Mouse (Mus musculus) liver, embryonic 16.5 days (tissue): ENCODE data around the gene Lnx1. TPM values are rescaled to one million over a fixed set of nuclear protein-coding genes. Genes with fewer than 3 reads are reported as not detected.

Source experiments
- ATAC-seq: fragments of 200-750 bp; cut with Nextera tagmentation; 2 replicates; pipeline ENCODE4 v1.8.0; 2017; ENCODE audit warnings: low read depth, mild to moderate bottlenecking, moderate number of reproducible peaks, moderate library complexity
- H3K27ac ChIP-seq: fragments of 300-500 bp; sonication (generic); 2 replicates; pipeline ENCODE4 v1.5.1; 2014; ENCODE audit warnings: mild to moderate bottlenecking, low read length
- H3K27me3 ChIP-seq: fragments of 300-500 bp; sonication (generic); 2 replicates; pipeline ENCODE4 v1.6.1; 2014; ENCODE audit warnings: low read depth, low read length, mixed read lengths; ENCODE audit not compliant: control insufficient read depth, insufficient read depth
- H3K36me3 ChIP-seq: fragments of 300-500 bp; sonication (generic); 2 replicates; pipeline ENCODE4 v1.6.1; 2014; ENCODE audit warnings: mild to moderate bottlenecking; ENCODE audit not compliant: control insufficient read depth, insufficient read depth
- H3K4me1 ChIP-seq: fragments of 300-500 bp; sonication (generic); 2 replicates; pipeline ENCODE4 v1.6.1; 2014; ENCODE audit warnings: low read depth, low read length, mixed read lengths; ENCODE audit not compliant: control insufficient read depth
- H3K4me2 ChIP-seq: fragments of 300-500 bp; sonication (generic); 2 replicates; pipeline ENCODE4 v1.6.1; 2014; ENCODE audit warnings: low read depth, low read length, mixed read lengths
- H3K4me3 ChIP-seq: fragments of 300-500 bp; sonication (generic); 2 replicates; pipeline ENCODE4 v1.5.1; 2014; ENCODE audit warnings: low read depth, mild to moderate bottlenecking, low read length
- H3K9ac ChIP-seq: fragments of 300-500 bp; sonication (generic); 2 replicates; pipeline ENCODE4 v1.6.1; 2014; ENCODE audit warnings: low read depth, low read length
- H3K9me3 ChIP-seq: fragments of 300-500 bp; sonication (generic); replicated peaks from 2 replicates; pipeline ENCODE4 v1.6.1; 2016; ENCODE audit warnings: low read length; ENCODE audit not compliant: control insufficient read depth
- WGBS: fragments of 180-500 bp; shearing (Covaris S2); extraction: QIAGEN DNeasy Blood & Tissue Kit; methylation state at CpG from one replicate; pipeline ENCODE4 v1.1.7; 2014; ENCODE audit not compliant: insufficient replicate concordance; 5-methylcytosine and 5-hydroxymethylcytosine counted together
- polyA plus RNA-seq: library from polyadenylated mRNA; unstranded; fragments of >200 nt; fragmentation: Nextera tagmentation; extraction: Ambion mirVana; gene quantifications from 2 replicates; pipeline ENCODE4 v1.2.1, GENCODE M21; 2015

Gene Lnx1
- polyA plus RNA-seq, 1 experiment from 2014 or later = 0.11 TPM

- Histone ChIP-seq H3K9me3 (no peaks in the 10 kb centered on the region), H3K36me3 (no peaks in the 10 kb centered on the region), H3K4me1 (no peaks in the 10 kb centered on the region), H3K4me3 (no peak overlapping the region), H3K9ac (no peak overlapping the region), H3K27ac (no peak overlapping the region), H3K4me2 (no peak overlapping the region), H3K27me3 (no peaks in the 10 kb centered on the region)
- ATAC-seq = no peak
- 28% methylated on average over 6 of the region's 6 CpGs for WGBS
Observed at GRCm38 (mm10) chr5:74729567-74729966, 26.9 kb upstream of the Lnx1 start.

GRCm38 (mm10) chr5:74728186-74728585 lies 25.5 kb upstream of the Lnx1 start:
- Histone ChIP-seq H3K4me1 (no peaks in the 10 kb centered on the region), H3K36me3 (no peaks in the 10 kb centered on the region), H3K4me3 (no peak overlapping the region), H3K27me3 (no peaks in the 10 kb centered on the region), H3K4me2 (no peak overlapping the region), H3K9me3 (no peaks in the 10 kb centered on the region), H3K9ac (no peak overlapping the region), H3K27ac (no peak overlapping the region)
- WGBS = 58% methylated on average over 6 of the region's 6 CpGs
- ATAC-seq = no peak

DNA sequence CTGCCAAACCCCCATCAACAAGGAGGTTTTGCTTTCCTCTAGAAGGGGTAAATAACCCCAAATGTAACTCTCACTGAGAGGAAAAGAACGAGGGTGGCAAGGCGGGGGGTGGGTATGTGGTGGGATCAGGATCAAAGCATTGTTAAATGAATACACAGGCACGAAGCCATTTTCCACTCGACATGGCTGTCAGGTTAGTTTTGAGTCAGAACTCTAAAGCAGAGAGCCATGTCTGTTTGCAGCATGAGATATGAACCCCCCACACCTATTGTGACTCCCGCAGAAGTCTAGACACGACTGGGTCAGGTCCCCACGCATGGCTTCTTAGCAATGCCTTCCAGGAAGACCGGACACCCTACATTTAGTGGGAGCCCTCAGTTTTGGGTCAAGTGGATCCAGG lies 24.6 kb upstream of the Lnx1 start:
- WGBS = 72% methylated on average over 8 of the region's 8 CpGs
- H3K4me2 ChIP-seq = no peak overlapping the region
- no peak for ATAC-seq

GRCm38 (mm10) chr5:74725541-74725940 lies 22.8 kb upstream of the Lnx1 start:
- H3K9me3 ChIP-seq = no peaks in the 10 kb centered on the region
- no peak for ATAC-seq
- H3K4me2 ChIP-seq = no peak overlapping the region
- H3K4me3 ChIP-seq = no peak overlapping the region
- no peaks in the 10 kb centered on the region for H3K4me1 ChIP-seq
- no peak overlapping the region for H3K9ac ChIP-seq
- H3K27ac ChIP-seq = no peak overlapping the region
- 44% methylated on average over 4 of the region's 4 CpGs for WGBS
- no peaks in the 10 kb centered on the region for H3K36me3 ChIP-seq
- H3K27me3 ChIP-seq = no peaks in the 10 kb centered on the region

More for the DNA sequence above, 24.6 kb upstream of the Lnx1 start:
- H3K9ac ChIP-seq = no peak overlapping the region
- no peaks in the 10 kb centered on the region for H3K27me3 ChIP-seq
- no peak overlapping the region for H3K4me3 ChIP-seq
- H3K27ac ChIP-seq = no peak overlapping the region
- H3K4me1 ChIP-seq = no peaks in the 10 kb centered on the region
- H3K36me3 ChIP-seq = no peaks in the 10 kb centered on the region
- no peaks in the 10 kb centered on the region for H3K9me3 ChIP-seq

- H3K4me2 ChIP-seq = no peak overlapping the region
- H3K9ac ChIP-seq = no peak overlapping the region
- WGBS = 49% methylated on average over 3 of the region's 3 CpGs
- no peak for ATAC-seq
- no peaks in the 10 kb centered on the region for H3K36me3 ChIP-seq
- no peak overlapping the region for H3K4me3 ChIP-seq
- H3K27ac ChIP-seq = no peak overlapping the region
- H3K4me1 ChIP-seq = no peaks in the 10 kb centered on the region
- H3K9me3 ChIP-seq = no peaks in the 10 kb centered on the region
- no peaks in the 10 kb centered on the region for H3K27me3 ChIP-seq
Observed at GRCm38 (mm10) chr5:74721816-74722215, 19.1 kb upstream of the Lnx1 start.

GRCm38 (mm10) chr5:74720661-74721060 lies 17.9 kb upstream of the Lnx1 start:
- ATAC-seq = no peak
- WGBS = 67% methylated on average over 9 of the region's 9 CpGs
- Histone ChIP-seq H3K27me3 (no peaks in the 10 kb centered on the region), H3K4me3 (no peak overlapping the region), H3K4me1 (no peaks in the 10 kb centered on the region), H3K4me2 (no peak overlapping the region), H3K36me3 (no peaks in the 10 kb centered on the region), H3K9me3 (no peaks in the 10 kb centered on the region), H3K9ac (no peak overlapping the region), H3K27ac (no peak overlapping the region)

DNA sequence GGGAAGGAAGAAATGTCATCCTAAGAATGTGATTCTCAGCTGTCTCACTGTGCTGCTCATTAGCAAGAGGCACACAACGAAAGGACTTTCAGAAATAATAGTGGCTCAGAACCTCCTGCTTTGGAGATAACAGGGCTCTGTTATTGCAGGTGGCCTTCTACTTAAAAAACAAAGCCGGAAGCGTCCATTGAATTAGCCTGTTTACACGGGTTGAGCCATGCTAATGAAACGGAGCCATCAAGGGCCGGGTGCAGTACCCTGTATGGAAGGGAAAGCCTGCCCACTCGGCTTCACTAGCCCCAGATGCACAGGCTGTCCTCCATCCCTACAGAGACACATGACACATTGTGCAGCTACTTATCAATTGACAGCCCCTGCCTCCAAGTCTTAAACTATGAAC lies 13.5 kb upstream of the Lnx1 start:
- ATAC-seq = no peak
- 32% methylated on average over 7 of the region's 7 CpGs for WGBS
- H3K4me3 ChIP-seq = no peak overlapping the region

DNA sequence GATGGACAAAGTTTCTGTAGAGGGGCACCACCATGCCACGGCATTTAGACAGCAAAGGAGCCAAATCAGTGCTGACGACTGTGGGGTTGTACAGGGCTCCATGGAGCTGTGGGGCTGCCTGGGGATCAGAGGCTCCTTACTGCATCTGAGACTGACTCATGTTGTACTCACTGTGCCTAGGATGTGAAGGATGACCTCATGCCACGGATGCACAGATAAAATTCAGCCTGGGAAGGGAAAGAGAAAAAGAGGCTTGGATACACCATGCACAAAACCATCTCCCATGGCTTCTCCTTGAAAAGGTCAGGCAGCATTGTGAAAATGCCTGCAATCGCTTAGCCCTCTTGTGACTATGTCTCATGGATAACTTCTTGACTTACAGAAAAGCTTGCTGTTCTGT lies 10.1 kb upstream of the Lnx1 start:
- no peaks in the 10 kb centered on the region for H3K4me1 ChIP-seq

More for the DNA sequence above, 13.5 kb upstream of the Lnx1 start:
- Histone ChIP-seq H3K27me3 (no peaks in the 10 kb centered on the region), H3K9ac (no peak overlapping the region), H3K4me1 (no peaks in the 10 kb centered on the region), H3K9me3 (no peaks in the 10 kb centered on the region), H3K36me3 (no peaks in the 10 kb centered on the region), H3K4me2 (no peak overlapping the region), H3K27ac (no peak overlapping the region)

GRCm38 (mm10) chr5:74711988-74712387 lies 9.3 kb upstream of the Lnx1 start:
- H3K27me3 ChIP-seq = no peaks in the 10 kb centered on the region
- H3K4me3 ChIP-seq = no peak overlapping the region
- H3K9ac ChIP-seq = no peak overlapping the region
- H3K4me1 ChIP-seq = no peaks in the 10 kb centered on the region
- no peak overlapping the region for H3K4me2 ChIP-seq
- no peak overlapping the region for H3K27ac ChIP-seq
- H3K36me3 ChIP-seq = no peaks in the 10 kb centered on the region
- 72% methylated on average over 2 of the region's 2 CpGs for WGBS
- no peaks in the 10 kb centered on the region for H3K9me3 ChIP-seq
- ATAC-seq = no peak

More for the DNA sequence above, 10.1 kb upstream of the Lnx1 start:
- Histone ChIP-seq H3K9me3 (no peaks in the 10 kb centered on the region), H3K27ac (no peak overlapping the region), H3K36me3 (no peaks in the 10 kb centered on the region), H3K4me3 (no peak overlapping the region), H3K9ac (no peak overlapping the region), H3K27me3 (no peaks in the 10 kb centered on the region), H3K4me2 (no peak overlapping the region)
- no peak for ATAC-seq
- WGBS = 37% methylated on average over 4 of the region's 4 CpGs
